Mouse (Mus musculus) MEL (cell line): Measurements from ENCODE around the gene Disp1. TPM values are rescaled to one million over a fixed set of nuclear protein-coding genes. Genes with fewer than 3 reads are reported as not detected.

Source experiments
- DNase-seq: peaks from one replicate; pipeline ENCODE4 v3.0.0; 2011; ENCODE audit warnings: low read depth, low spot score
- H3K27ac ChIP-seq: 2 replicates; pipeline ENCODE4 v1.5.1; 2012; ENCODE audit warnings: low read depth, mild to moderate bottlenecking, control low read depth, low read length, moderate library complexity; ENCODE audit not compliant: control insufficient read depth
- H3K27me3 ChIP-seq, 2 experiments: fragments of 150-350 bp in 1 of 2; sonication (generic) in 1 of 2; 2 replicates each; pipeline ENCODE4 v1.6.1; 2012; ENCODE audit warnings: low read length in 2 of 2, mild to moderate bottlenecking in 2 of 2, improper control_type of control experiment in 1 of 2, moderate library complexity in 1 of 2; ENCODE audit not compliant: insufficient read depth in 2 of 2, control insufficient read depth in 1 of 2
- H3K36me3 ChIP-seq, 2 experiments: 2 replicates each; pipeline ENCODE4 v1.6.1; 2012 to 2014; ENCODE audit warnings: low read length in 2 of 2, improper control_type of control experiment in 1 of 2, inconsistent platforms in 1 of 2, mild to moderate bottlenecking in 1 of 2; ENCODE audit not compliant: insufficient read depth in 2 of 2, control insufficient read depth in 1 of 2
- H3K4me1 ChIP-seq, 2 experiments: fragments of 150-350 bp in 1 of 2; sonication (generic) in 1 of 2; 2 replicates each; pipeline ENCODE4 v1.6.1; 2012; ENCODE audit warnings: low read length in 2 of 2, improper control_type of control experiment in 1 of 2, mild to moderate bottlenecking in 1 of 2; ENCODE audit not compliant: insufficient read depth in 2 of 2, control insufficient read depth in 1 of 2
- H3K4me3 ChIP-seq, 2 experiments: fragments of 150-350 bp in 1 of 2; sonication (generic) in 1 of 2; 2 replicates each; pipeline ENCODE4 v1.5.1; 2012; ENCODE audit warnings: low read depth in 2 of 2, low read length in 2 of 2, mild to moderate bottlenecking in 2 of 2, moderate library complexity in 2 of 2, control low read depth in 1 of 2, improper control_type of control experiment in 1 of 2; ENCODE audit not compliant: control insufficient read depth in 1 of 2, insufficient read depth in 1 of 2
- H3K79me2 ChIP-seq: 2 replicates; pipeline ENCODE4 v1.6.1; 2012; ENCODE audit warnings: mild to moderate bottlenecking, low read length, moderate library complexity; ENCODE audit not compliant: control insufficient read depth, poor library complexity, insufficient read depth
- H3K9ac ChIP-seq: 2 replicates; pipeline ENCODE4 v1.6.1; 2012; ENCODE audit warnings: low read depth, mild to moderate bottlenecking, control low read depth, low read length, moderate library complexity; ENCODE audit not compliant: control insufficient read depth, poor library complexity, severe bottlenecking
- H3K9me3 ChIP-seq: fragments of 150-350 bp; sonication (generic); replicated peaks from 2 replicates; pipeline ENCODE4 v1.6.1; 2012; ENCODE audit warnings: mild to moderate bottlenecking, low read length, improper control_type of control experiment, moderate library complexity; ENCODE audit not compliant: insufficient read depth
- CHD1 ChIP-seq: IDR thresholded peaks from 2 replicates; pipeline ENCODE4 v1.6.1; 2012; ENCODE audit warnings: low read depth, mild to moderate bottlenecking, inconsistent platforms, low read length, improper control_type of control experiment
- CTCF ChIP-seq, 3 experiments: IDR thresholded peaks in 2 of 3; conservative IDR thresholded peaks in 1 of 3; 2 replicates each; pipeline ENCODE4 v1.5.1; 2011 to 2012; ENCODE audit warnings: low read length in 3 of 3, low read depth in 2 of 3, mild to moderate bottlenecking in 2 of 3, improper control_type of control experiment in 1 of 3, inconsistent platforms in 1 of 3, mixed read lengths in 1 of 3, moderate library complexity in 1 of 3; ENCODE audit not compliant: control insufficient read depth in 1 of 3, insufficient read depth in 1 of 3, poor library complexity in 1 of 3, severe bottlenecking in 1 of 3
- ELF1 ChIP-seq: IDR thresholded peaks from 2 replicates; pipeline ENCODE4 v1.6.1; 2014; ENCODE audit warnings: low read depth, mild to moderate bottlenecking, inconsistent platforms, low read length, improper control_type of control experiment, moderate library complexity
- ETS1 ChIP-seq: IDR thresholded peaks from 2 replicates; pipeline ENCODE4 v1.6.1; 2012; ENCODE audit warnings: low read depth, mild to moderate bottlenecking, inconsistent platforms, low read length, improper control_type of control experiment, moderate library complexity
- GABPA ChIP-seq: IDR thresholded peaks from 2 replicates; pipeline ENCODE4 v1.6.1; 2012; ENCODE audit warnings: low read depth, mild to moderate bottlenecking, inconsistent platforms, low read length, improper control_type of control experiment, moderate library complexity
- HCFC1 ChIP-seq: IDR thresholded peaks from 2 replicates; pipeline ENCODE4 v1.6.1; 2012; ENCODE audit warnings: low read depth, mild to moderate bottlenecking, inconsistent platforms, low read length, improper control_type of control experiment, moderate library complexity
- JUND ChIP-seq: IDR thresholded peaks from 2 replicates; pipeline ENCODE4 v1.6.1; 2011; ENCODE audit warnings: low read depth, mild to moderate bottlenecking, improper control_type of control experiment, low read length
- KAT2A ChIP-seq: conservative IDR thresholded peaks from 2 replicates; pipeline ENCODE4 v1.6.1; 2012; ENCODE audit warnings: low read depth, low read length, improper control_type of control experiment, inconsistent platforms
- MAX ChIP-seq: IDR thresholded peaks from 2 replicates; pipeline ENCODE4 v1.6.1; 2011; ENCODE audit warnings: low read length, improper control_type of control experiment
- MXI1 ChIP-seq: IDR thresholded peaks from 2 replicates; pipeline ENCODE4 v1.6.1; 2011; ENCODE audit warnings: mild to moderate bottlenecking, low read depth, low read length, improper control_type of control experiment
- MYB ChIP-seq: IDR thresholded peaks from 2 replicates; pipeline ENCODE4 v1.6.1; 2011; ENCODE audit warnings: mild to moderate bottlenecking, low read depth, low read length, improper control_type of control experiment
- MYC ChIP-seq: IDR thresholded peaks from 2 replicates; pipeline ENCODE4 v1.6.1; 2011; ENCODE audit warnings: low read depth, mild to moderate bottlenecking, low read length, improper control_type of control experiment, moderate library complexity
- NELFE ChIP-seq: IDR thresholded peaks from 2 replicates; pipeline ENCODE4 v1.6.1; 2011; ENCODE audit warnings: low read depth, low read length, improper control_type of control experiment
- NRF1 ChIP-seq: IDR thresholded peaks from 2 replicates; pipeline ENCODE4 v1.6.1; 2014; ENCODE audit warnings: low read depth, mild to moderate bottlenecking, inconsistent platforms, low read length, improper control_type of control experiment, moderate library complexity; ENCODE audit not compliant: poor library complexity, insufficient read depth, severe bottlenecking
- POLR2A ChIP-seq, 2 experiments: IDR thresholded peaks; 2 replicates each; pipeline ENCODE4 v1.6.1; 2011 to 2012; ENCODE audit warnings: low read length in 2 of 2, mild to moderate bottlenecking in 2 of 2, control low read depth in 1 of 2, improper control_type of control experiment in 1 of 2, low read depth in 1 of 2, moderate library complexity in 1 of 2; ENCODE audit not compliant: control insufficient read depth in 1 of 2, insufficient read depth in 1 of 2, poor library complexity in 1 of 2
- POLR2AphosphoS2 ChIP-seq: IDR thresholded peaks from 2 replicates; pipeline ENCODE4 v1.6.1; 2011; ENCODE audit warnings: low read length, improper control_type of control experiment
- POLR2AphosphoS5 ChIP-seq: IDR thresholded peaks from 2 replicates; pipeline ENCODE4 v1.6.1; 2012; ENCODE audit warnings: low read depth, borderline replicate concordance, mild to moderate bottlenecking, inconsistent platforms, low read length, moderate library complexity, mixed read lengths
- RAD21 ChIP-seq: IDR thresholded peaks from 2 replicates; pipeline ENCODE4 v1.6.1; 2011; ENCODE audit warnings: mild to moderate bottlenecking, low read depth, low read length, improper control_type of control experiment
- RCOR1 ChIP-seq: IDR thresholded peaks from 2 replicates; pipeline ENCODE4 v1.6.1; 2012; ENCODE audit warnings: low read depth, mild to moderate bottlenecking, inconsistent platforms, low read length, improper control_type of control experiment
- SIN3A ChIP-seq: IDR thresholded peaks from 2 replicates; pipeline ENCODE4 v1.6.1; 2012; ENCODE audit warnings: low read length, improper control_type of control experiment, inconsistent platforms
- SMC3 ChIP-seq: IDR thresholded peaks from 2 replicates; pipeline ENCODE4 v1.6.1; 2011; ENCODE audit warnings: low read depth, low read length, improper control_type of control experiment
- TCF12 ChIP-seq: IDR thresholded peaks from 2 replicates; pipeline ENCODE4 v1.6.1; 2014; ENCODE audit warnings: low read depth, mild to moderate bottlenecking, inconsistent platforms, low read length, improper control_type of control experiment, moderate library complexity
- UBTF ChIP-seq: IDR thresholded peaks from 2 replicates; pipeline ENCODE4 v1.6.1; 2012; ENCODE audit warnings: low read depth, mild to moderate bottlenecking, inconsistent platforms, low read length, improper control_type of control experiment, moderate library complexity, borderline replicate concordance; ENCODE audit not compliant: insufficient read depth
- USF1 ChIP-seq: IDR thresholded peaks from 2 replicates; pipeline ENCODE4 v1.6.1; 2014; ENCODE audit warnings: low read depth, mild to moderate bottlenecking, inconsistent platforms, low read length, improper control_type of control experiment, moderate library complexity
- USF2 ChIP-seq, 2 experiments: IDR thresholded peaks; 2 replicates each; pipeline ENCODE4 v1.6.1; 2011 to 2012; ENCODE audit warnings: improper control_type of control experiment in 2 of 2, low read length in 2 of 2, borderline replicate concordance in 1 of 2, inconsistent platforms in 1 of 2, low read depth in 1 of 2, mild to moderate bottlenecking in 1 of 2; ENCODE audit not compliant: insufficient read depth in 1 of 2
- ZC3H11A ChIP-seq: IDR thresholded peaks from 2 replicates; pipeline ENCODE4 v1.6.1; 2012; ENCODE audit warnings: low read depth, mild to moderate bottlenecking, inconsistent platforms, low read length, improper control_type of control experiment
- ZNF384 ChIP-seq: IDR thresholded peaks from 2 replicates; pipeline ENCODE4 v1.6.1; 2012; ENCODE audit warnings: low read depth, mild to moderate bottlenecking, inconsistent platforms, low read length, improper control_type of control experiment
- polyA plus RNA-seq, 2 experiments: library from polyadenylated mRNA; stranded (reverse) in 1 of 2; unstranded in 1 of 2; fragments of >175 nt in 1 of 2; fragments of >200 nt in 1 of 2; gene quantifications; 2 replicates each; pipeline versions ENCODE4 v1.2.1 to v1.2.4; 2012; ENCODE audit warnings: low replicate concordance in 2 of 2, low read depth in 1 of 2; ENCODE audit not compliant: insufficient read length in 2 of 2, insufficient read depth in 1 of 2, missing spikeins in 1 of 2
- total RNA-seq: library from RNA; depleted of rRNA; stranded (reverse); fragments of 300-350 nt; gene quantifications from 2 replicates; pipeline ENCODE4 v1.2.3, GENCODE M21; 2012

Gene Disp1
- total and polyA plus RNA-seq, 3 experiments = 6.3 to 9.9 TPM; not detected in 1

DNA sequence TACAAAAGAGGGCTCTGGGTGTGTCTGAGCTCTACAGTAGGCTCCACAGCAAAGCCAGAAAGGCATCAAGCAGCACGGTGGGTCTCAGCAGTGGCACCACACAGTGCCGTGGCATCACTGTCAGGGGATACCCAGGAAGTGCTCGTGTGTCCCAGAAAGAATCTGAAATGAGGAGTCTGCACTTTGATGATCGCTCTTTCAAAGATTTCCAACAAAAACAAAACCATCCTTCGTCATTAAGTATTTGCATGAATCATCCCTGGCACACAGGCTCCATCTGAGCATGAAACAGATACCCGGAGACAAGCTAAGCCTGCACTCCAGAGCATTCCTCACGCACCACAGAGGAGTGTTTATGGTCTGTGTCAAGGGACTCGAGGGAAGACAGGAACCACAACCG lies 107.8 kb downstream of the Disp1 start:
- Histone ChIP-seq H3K4me3 (no peak overlapping the region), H3K4me1 (no peaks in the 10 kb centered on the region), H3K79me2 (no peaks in the 10 kb centered on the region), H3K27ac (no peak overlapping the region), H3K27me3 (no peaks in the 10 kb centered on the region), H3K9ac (no peak overlapping the region), H3K9me3 (no peaks in the 10 kb centered on the region), H3K36me3 (no peaks in the 10 kb centered on the region)
- TF ChIP-seq POLR2AphosphoS2 = no peak
- TF ChIP-seq ETS1 = no peak
- no peak for TF ChIP-seq SMC3
- TF ChIP-seq NRF1 = no peak
- TF ChIP-seq KAT2A = no peak
- no peak for TF ChIP-seq POLR2AphosphoS5
- no peak for TF ChIP-seq POLR2A (IDR thresholded peaks at IDR 0.05; ENCODE audit: control insufficient read depth in 1 of 2, insufficient read depth in 1 of 2, low read depth in 1 of 2, low read length in 2 of 2, poor library complexity in 1 of 2)
- TF ChIP-seq JUND = no peak
- no peak for TF ChIP-seq UBTF
- no peak for TF ChIP-seq SIN3A
- no peak for TF ChIP-seq NELFE
- no peak for TF ChIP-seq ZNF384
- TF ChIP-seq ZC3H11A = no peak
- no peak for TF ChIP-seq MXI1
- no peak for TF ChIP-seq ELF1
- no peak for TF ChIP-seq TCF12
- TF ChIP-seq USF1 = no peak
- no peak for TF ChIP-seq GABPA
- DNase-seq = no peak

DNA sequence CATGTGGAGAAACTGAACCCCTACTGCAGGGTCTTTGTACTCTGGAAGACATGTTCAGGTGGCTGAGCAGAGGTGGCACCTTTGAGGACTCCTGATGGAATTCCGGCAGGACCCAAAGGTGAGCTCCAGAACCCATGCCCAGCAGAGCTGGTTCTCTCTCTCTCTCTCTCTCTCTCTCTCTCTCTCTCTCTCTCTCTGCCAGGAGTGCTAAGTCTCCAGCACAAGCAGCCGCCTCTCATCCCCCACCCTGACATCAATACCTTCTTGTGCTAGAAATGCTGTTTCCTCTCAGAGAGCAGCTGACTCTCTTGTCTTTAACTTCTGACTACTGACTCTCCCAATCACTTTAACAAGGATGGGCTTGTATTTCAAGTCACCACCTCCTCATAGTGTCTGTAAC lies 113.8 kb downstream of the Disp1 start:
- DNase-seq = no peak
- no peak overlapping the region for H3K27ac ChIP-seq
- H3K27me3 ChIP-seq = no peaks in the 10 kb centered on the region
- TF ChIP-seq USF2 (IDR thresholded peaks at IDR 0.05; ENCODE audit: borderline replicate concordance in 1 of 2, insufficient read depth in 1 of 2, low read depth in 1 of 2, low read length in 2 of 2) (no peak), POLR2AphosphoS5 (no peak), CHD1 (no peak), HCFC1 (no peak), ETS1 (no peak), ZC3H11A (no peak), MYB (no peak), RAD21 (no peak), MYC (no peak), CTCF (IDR thresholded peaks at IDR 0.05 in 2 of 3, conservative IDR thresholded peaks at IDR 0.05 in 1 of 3; ENCODE audit: control insufficient read depth in 1 of 3, insufficient read depth in 1 of 3, low read depth in 2 of 3, low read length in 3 of 3, poor library complexity in 1 of 3, severe bottlenecking in 1 of 3) (no peak), GABPA (no peak), RCOR1 (no peak), MAX (no peak), KAT2A (no peak)
- H3K4me1 ChIP-seq = no peaks in the 10 kb centered on the region
- H3K9ac ChIP-seq = no peak overlapping the region
- no peaks in the 10 kb centered on the region for H3K79me2 ChIP-seq
- no peaks in the 10 kb centered on the region for H3K9me3 ChIP-seq
- H3K36me3 ChIP-seq = no peaks in the 10 kb centered on the region
- no peak overlapping the region for H3K4me3 ChIP-seq
